Mouse (Mus musculus) E14TG2a.4 (cell line): ENCODE measurements around the gene Tfrc.

Experiments
- CTCF ChIP-seq: conservative IDR thresholded peaks from 2 replicates; pipeline ENCODE4 v1.5.1; 2014; ENCODE audit warnings: low read length
- POU5F1 ChIP-seq: IDR thresholded peaks from 2 replicates; pipeline ENCODE4 v1.6.1; 2014; ENCODE audit warnings: low read length, borderline replicate concordance

- TF ChIP-seq CTCF (no peak), POU5F1 (no peak)
Observed at GRCm38 (mm10) chr16:32650974-32651618, 42.4 kb downstream of the Tfrc start.
